Mouse (Mus musculus): ENCODE measurements around the gene Klhl2.

DNA sequence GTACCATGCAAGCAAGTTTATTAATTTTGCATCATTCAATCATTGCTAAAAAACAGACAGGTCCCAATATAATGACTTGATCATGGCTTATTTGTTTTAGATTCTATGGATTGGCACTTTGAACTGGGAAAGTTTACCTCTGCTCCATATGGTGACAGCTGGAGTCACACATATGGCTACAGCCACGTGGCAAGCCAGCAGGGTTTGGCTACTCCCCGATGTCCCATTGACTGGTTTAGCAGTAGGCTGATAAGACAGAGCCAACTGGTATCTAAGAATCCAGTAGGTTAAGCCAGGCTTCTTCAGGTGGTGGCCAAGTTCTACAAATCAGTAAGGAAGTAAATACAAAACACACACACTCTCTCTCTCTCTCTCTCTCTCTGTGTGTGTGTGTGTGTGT lies 20.4 kb upstream of the Klhl2 start:
- no peak for TF ChIP-seq CTCF (IDR thresholded peaks at IDR 0.05; ENCODE audit: low read depth, low read length)
- TF ChIP-seq POLR2A (IDR thresholded peaks at IDR 0.05; ENCODE audit: extremely low read depth, insufficient read depth, low read length) = no peak
